Mouse (Mus musculus) intestine, postnatal 0 days (tissue): ENCODE measurements at regions not wholly inside any gene's neighbourhood (a gene's known extent, or its start where the extent isn't known, plus 50 kb on each side); places are given as distances from the start of the nearest gene placed in this dataset.

Experiments used
- ATAC-seq: fragments of 200-750 bp; cut with Nextera tagmentation; 2 replicates; pipeline ENCODE4 v1.8.0; 2017; ENCODE audit warnings: mild to moderate bottlenecking, moderate TSS enrichment, moderate library complexity
- H3K27ac ChIP-seq: fragments of 300-500 bp; sonication (generic); 2 replicates; pipeline ENCODE4 v1.5.1; 2014; ENCODE audit warnings: mild to moderate bottlenecking, low read depth, low read length, moderate library complexity
- H3K27me3 ChIP-seq: fragments of 300-500 bp; sonication (generic); replicated peaks from 2 replicates; pipeline ENCODE4 v1.6.1; 2014; ENCODE audit warnings: low read length, mixed read lengths; ENCODE audit not compliant: control insufficient read depth, insufficient read depth
- H3K36me3 ChIP-seq: fragments of 300-500 bp; sonication (generic); 2 replicates; pipeline ENCODE4 v1.6.1; 2014; ENCODE audit warnings: mild to moderate bottlenecking, moderate library complexity; ENCODE audit not compliant: control insufficient read depth, insufficient read depth
- H3K4me1 ChIP-seq: fragments of 300-500 bp; sonication (generic); replicated peaks from 2 replicates; pipeline ENCODE4 v1.6.1; 2014; ENCODE audit warnings: antibody characterized with exemption, low read length, mixed read lengths; ENCODE audit not compliant: control insufficient read depth, insufficient read depth
- H3K4me2 ChIP-seq: fragments of 300-500 bp; sonication (generic); replicated peaks from 2 replicates; pipeline ENCODE4 v1.6.1; 2014; ENCODE audit warnings: low read depth, mild to moderate bottlenecking, moderate library complexity
- H3K4me3 ChIP-seq: fragments of 300-500 bp; sonication (generic); 2 replicates; pipeline ENCODE4 v1.5.1; 2014; ENCODE audit warnings: low read depth, low read length
- H3K9ac ChIP-seq: fragments of 300-500 bp; sonication (generic); 2 replicates; pipeline ENCODE4 v1.6.1; 2014; ENCODE audit warnings: mild to moderate bottlenecking, low read depth, low read length
- H3K9me3 ChIP-seq: fragments of 300-500 bp; sonication (generic); 2 replicates; pipeline ENCODE4 v1.6.1; 2016; ENCODE audit warnings: mixed run types; ENCODE audit not compliant: control insufficient read depth
- CTCF ChIP-seq: sonication (generic); IDR thresholded peaks from 2 replicates; pipeline ENCODE4 v1.5.1; 2016; ENCODE audit warnings: low read depth, mild to moderate bottlenecking, control low read depth, antibody characterized with exemption, moderate library complexity
- WGBS: fragments of 180-500 bp; shearing (Covaris S2); extraction: QIAGEN DNeasy Blood & Tissue Kit; methylation state at CpG from one replicate; pipeline ENCODE4 v1.1.7; 2014; 5-methylcytosine and 5-hydroxymethylcytosine counted together

DNA sequence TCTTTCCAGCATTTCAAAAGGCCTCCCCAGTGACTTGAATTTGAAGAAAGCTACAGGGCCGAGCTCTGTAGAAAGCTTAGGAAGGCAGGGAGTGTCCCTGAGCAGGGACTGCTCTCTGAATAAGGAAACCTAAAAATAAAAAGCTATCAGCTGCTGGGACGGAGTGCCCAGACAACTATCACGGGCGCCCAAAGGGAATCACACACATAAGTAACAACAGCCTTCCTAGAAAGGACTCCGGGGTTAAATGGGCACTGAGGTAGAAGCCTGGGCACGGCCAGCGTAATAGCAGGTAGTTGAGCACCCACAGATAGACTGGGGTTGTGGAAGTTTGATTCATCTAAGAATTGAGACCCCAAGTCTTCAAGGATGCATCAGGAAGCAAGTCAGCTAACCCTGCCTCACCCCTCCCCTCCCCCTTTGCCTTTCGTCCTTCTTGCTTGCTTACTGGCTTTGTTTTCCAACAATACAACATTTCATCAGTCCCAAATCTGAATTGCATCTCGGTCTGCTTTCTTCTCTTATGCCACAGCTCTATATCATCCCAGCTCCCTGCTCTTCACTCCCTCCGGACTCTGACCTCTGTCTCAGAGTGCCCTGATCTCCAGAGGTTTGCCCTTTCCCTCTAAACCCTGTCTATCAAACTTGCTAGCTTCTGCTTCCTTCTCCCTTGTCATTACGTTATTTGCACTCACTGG, 84.1 kb upstream of the Ptprk start:
- H3K9ac ChIP-seq, result no peak overlapping the region
- no peak overlapping the region for H3K27ac ChIP-seq
- no peaks in the 10 kb centered on the region for H3K4me1 ChIP-seq
- no peaks in the 10 kb centered on the region for H3K36me3 ChIP-seq
- ATAC-seq, result no peak
- no peaks in the 10 kb centered on the region for H3K9me3 ChIP-seq
- TF ChIP-seq CTCF, result no peak
- H3K4me2 ChIP-seq, result no peak overlapping the region
- H3K27me3 ChIP-seq, result no peaks in the 10 kb centered on the region
- H3K4me3 ChIP-seq, result no peak overlapping the region
- 76% methylated on average over 11 of the region's 11 CpGs for WGBS

GRCm38 (mm10) chr10:27991057-27991365, 83.6 kb upstream of the Ptprk start:
- Histone ChIP-seq H3K36me3 (no peaks in the 10 kb centered on the region), H3K27me3 (no peaks in the 10 kb centered on the region), H3K4me1 (no peaks in the 10 kb centered on the region), H3K4me2 (no peak overlapping the region), H3K9me3 (no peaks in the 10 kb centered on the region), H3K27ac (no peak overlapping the region), H3K9ac (no peak overlapping the region), H3K4me3 (no peak overlapping the region)
- no peak for TF ChIP-seq CTCF
- no peak for ATAC-seq
- WGBS, result 64% methylated on average over 3 of the region's 3 CpGs

GRCm38 (mm10) chr10:27994376-27995034, 80.1 kb upstream of the Ptprk start:
- WGBS, result 73% methylated on average over 2 of the region's 2 CpGs
- Histone ChIP-seq H3K27me3 (no peaks in the 10 kb centered on the region), H3K36me3 (no peaks in the 10 kb centered on the region), H3K4me2 (no peak overlapping the region), H3K9me3 (no peaks in the 10 kb centered on the region), H3K4me3 (no peak overlapping the region), H3K27ac (no peak overlapping the region), H3K9ac (no peak overlapping the region), H3K4me1 (no peaks in the 10 kb centered on the region)
- no peak for ATAC-seq
- no peak for TF ChIP-seq CTCF

GRCm38 (mm10) chr10:27995035-27995399, 79.6 kb upstream of the Ptprk start:
- H3K27ac ChIP-seq, result no peak overlapping the region
- WGBS, result 97% methylated on average over 1 of the region's 1 CpGs
- no peaks in the 10 kb centered on the region for H3K9me3 ChIP-seq
- H3K4me1 ChIP-seq, result no peaks in the 10 kb centered on the region
- H3K9ac ChIP-seq, result no peak overlapping the region
- ATAC-seq, result no peak
- TF ChIP-seq CTCF, result no peak
- H3K27me3 ChIP-seq, result no peaks in the 10 kb centered on the region
- no peaks in the 10 kb centered on the region for H3K36me3 ChIP-seq
- H3K4me2 ChIP-seq, result no peak overlapping the region
- H3K4me3 ChIP-seq, result no peak overlapping the region

DNA sequence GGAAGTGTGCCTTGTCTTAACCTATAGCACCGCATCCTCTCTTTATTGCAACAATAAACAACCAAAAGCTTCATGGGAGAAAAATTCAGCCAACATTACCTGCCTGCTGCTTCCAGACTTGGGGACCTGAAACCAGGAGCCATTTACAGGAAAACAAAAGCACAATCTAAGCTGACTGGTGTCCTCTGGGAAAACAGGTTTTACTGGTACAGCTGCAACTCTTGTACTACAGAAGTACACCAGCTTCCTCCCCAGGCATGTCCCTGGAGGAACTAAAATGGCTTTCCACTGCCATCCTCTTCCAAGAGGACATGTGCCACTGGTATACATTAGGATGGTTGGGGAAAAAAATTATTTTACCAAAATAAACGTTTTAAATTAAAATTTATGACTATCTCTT, 63.9 kb upstream of the Ptprk start:
- 52% methylated on average over 2 of the region's 2 CpGs for WGBS
- Histone ChIP-seq H3K9me3 (no peaks in the 10 kb centered on the region), H3K4me3 (no peak overlapping the region), H3K27ac (no peak overlapping the region), H3K36me3 (no peaks in the 10 kb centered on the region), H3K4me1 (no peaks in the 10 kb centered on the region), H3K9ac (no peak overlapping the region), H3K4me2 (no peak overlapping the region), H3K27me3 (no peaks in the 10 kb centered on the region)
- ATAC-seq, result no peak
- TF ChIP-seq CTCF, result no peak

DNA sequence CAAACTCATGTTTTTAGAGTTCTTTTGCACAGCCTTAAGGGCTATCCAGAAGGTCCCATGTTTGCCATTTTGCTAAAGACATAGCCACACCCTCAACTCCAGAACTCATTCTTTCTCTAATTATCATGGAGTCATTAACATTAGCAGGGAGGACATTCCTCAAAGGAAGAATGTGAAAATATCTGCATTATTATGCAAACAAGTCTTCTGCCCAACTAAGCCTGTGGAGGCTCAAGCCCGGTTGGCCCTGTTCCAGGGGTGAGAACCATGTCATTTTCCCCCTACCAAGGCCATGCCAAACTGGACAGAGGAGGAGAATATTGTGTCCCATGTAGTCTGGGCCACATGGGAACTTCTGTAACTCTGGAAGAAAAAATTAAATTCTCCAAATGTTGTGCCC, 62.5 kb upstream of the Ptprk start:
- no peak overlapping the region for H3K27ac ChIP-seq
- no peak overlapping the region for H3K4me2 ChIP-seq
- no peaks in the 10 kb centered on the region for H3K27me3 ChIP-seq
- H3K4me1 ChIP-seq, result no peaks in the 10 kb centered on the region
- no peak overlapping the region for H3K9ac ChIP-seq
- H3K36me3 ChIP-seq, result no peaks in the 10 kb centered on the region
- no peak overlapping the region for H3K4me3 ChIP-seq
- WGBS, result 84% methylated on average over 1 of the region's 1 CpGs
- no peaks in the 10 kb centered on the region for H3K9me3 ChIP-seq
- no peak for ATAC-seq
- TF ChIP-seq CTCF, result no peak

DNA sequence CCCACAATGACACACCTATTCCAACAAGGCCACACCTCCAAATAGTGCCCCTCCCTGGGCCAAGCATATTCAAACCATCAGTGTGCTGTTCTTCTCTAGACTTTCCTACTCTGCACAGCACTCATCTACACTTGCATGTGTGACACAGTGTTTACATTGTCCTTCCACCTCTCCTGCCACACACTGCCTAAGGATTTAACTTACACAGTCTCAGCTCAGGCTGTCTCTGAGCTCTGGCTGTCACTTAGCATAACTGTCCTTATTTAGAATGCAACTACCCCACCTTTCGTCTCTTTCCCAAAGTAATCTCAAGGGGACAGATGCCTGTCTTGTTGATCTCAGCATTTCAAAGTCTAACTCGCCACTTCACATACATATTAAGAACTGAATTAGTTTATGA, 61.2 kb upstream of the Ptprk start:
- Histone ChIP-seq H3K27me3 (no peaks in the 10 kb centered on the region), H3K9ac (no peak overlapping the region), H3K27ac (no peak overlapping the region), H3K9me3 (no peaks in the 10 kb centered on the region), H3K4me3 (no peak overlapping the region), H3K4me1 (no peaks in the 10 kb centered on the region), H3K36me3 (no peaks in the 10 kb centered on the region), H3K4me2 (no peak overlapping the region)
- WGBS, result 64% methylated on average over 2 of the region's 2 CpGs
- TF ChIP-seq CTCF, result no peak
- ATAC-seq, result no peak
